Mouse (Mus musculus) heart, postnatal 0 days (tissue): ENCODE results near the gene Map4k5. TPM values are rescaled to one million over a fixed set of nuclear protein-coding genes. Genes with fewer than 3 reads are reported as not detected.

ENCODE experiments used
- ATAC-seq: fragments of 200-750 bp; cut with Nextera tagmentation; 2 replicates; pipeline ENCODE4 v1.8.0; 2017; ENCODE audit warnings: low read depth, moderate number of reproducible peaks, moderate library complexity; ENCODE audit not compliant: insufficient read depth
- DNase-seq: peaks from one replicate; pipeline ENCODE4 v3.0.0-alpha.2; 2016; ENCODE audit warnings: low spot score
- H3K27ac ChIP-seq: fragments of 300-500 bp; sonication (generic); 2 replicates; pipeline ENCODE4 v1.5.1; 2014; ENCODE audit warnings: low read depth, mild to moderate bottlenecking
- H3K27me3 ChIP-seq: fragments of 300-500 bp; sonication (generic); 2 replicates; pipeline ENCODE4 v1.6.1; 2014; ENCODE audit warnings: low read length, mixed read lengths; ENCODE audit not compliant: control insufficient read depth, insufficient read depth
- H3K36me3 ChIP-seq: fragments of 300-500 bp; sonication (generic); replicated peaks from 2 replicates; pipeline ENCODE4 v1.6.1; 2014; ENCODE audit warnings: low read length, mixed read lengths; ENCODE audit not compliant: control insufficient read depth, insufficient read depth
- H3K4me1 ChIP-seq: fragments of 300-500 bp; sonication (generic); 2 replicates; pipeline ENCODE4 v1.6.1; 2014; ENCODE audit warnings: antibody characterized with exemption; ENCODE audit not compliant: control insufficient read depth, insufficient read depth
- H3K4me2 ChIP-seq: fragments of 300-500 bp; sonication (generic); 2 replicates; pipeline ENCODE4 v1.6.1; 2014; ENCODE audit warnings: low read depth, mild to moderate bottlenecking, low read length, moderate library complexity
- H3K4me3 ChIP-seq: fragments of 300-500 bp; sonication (generic); 2 replicates; pipeline ENCODE4 v1.5.1; 2014; ENCODE audit warnings: low read depth, low read length
- H3K9ac ChIP-seq: fragments of 300-500 bp; sonication (generic); replicated peaks from 2 replicates; pipeline ENCODE4 v1.6.1; 2014; ENCODE audit warnings: low read depth, low read length, mixed read lengths
- H3K9me3 ChIP-seq: fragments of 300-500 bp; sonication (generic); replicated peaks from 2 replicates; pipeline ENCODE4 v1.6.1; 2016; ENCODE audit warnings: low read length; ENCODE audit not compliant: control insufficient read depth
- CTCF ChIP-seq: IDR thresholded peaks from 2 replicates; pipeline ENCODE4 v1.5.1; 2016; ENCODE audit warnings: antibody characterized with exemption, control low read depth, low read depth
- EP300 ChIP-seq: IDR thresholded peaks from 2 replicates; pipeline ENCODE4 v1.6.1; 2016; ENCODE audit warnings: antibody characterized with exemption, low read depth
- WGBS: fragments of 180-500 bp; shearing (Covaris S2); extraction: QIAGEN DNeasy Blood & Tissue Kit; methylation state at CpG from one replicate; pipeline ENCODE4 v1.1.7; 2014; 5-methylcytosine and 5-hydroxymethylcytosine counted together
- polyA plus RNA-seq: library from polyadenylated mRNA; unstranded; fragments of >200 nt; fragmentation: Nextera tagmentation; extraction: Ambion mirVana; gene quantifications from 2 replicates; pipeline ENCODE4 v1.2.1, GENCODE M21; 2015
- total RNA-seq: library from RNA; depleted of rRNA; stranded (reverse); fragments of >200 nt; gene quantifications from 2 replicates; pipeline ENCODE4 v1.2.3, GENCODE M21; 2014; ENCODE audit warnings: low replicate concordance

The Map4k5 gene
- total and polyA plus RNA-seq, 2 experiments from 2014 or later = 20.2 to 55.8 TPM

DNA sequence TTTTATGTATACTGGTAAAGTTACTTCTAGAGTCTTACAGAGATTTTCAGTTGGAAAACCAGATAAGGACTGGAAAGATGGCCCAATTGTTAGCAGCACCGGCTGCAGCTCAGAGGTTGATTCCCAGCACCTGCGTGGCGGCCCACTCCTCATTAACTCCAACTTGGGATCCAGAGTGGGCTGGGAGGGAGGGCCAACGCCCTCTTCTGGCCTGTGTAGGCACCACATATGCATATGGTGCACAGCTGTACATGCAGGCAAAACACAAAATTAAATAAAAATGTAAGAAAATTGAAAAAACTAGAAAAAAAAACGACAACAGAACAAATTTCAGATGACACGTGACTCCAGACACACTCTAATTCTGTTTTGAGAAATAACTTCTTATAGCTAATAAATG, 927 bp upstream of the Map4k5 start:
- Histone ChIP-seq H3K4me1 (peaks cover 38% of the 10 kb centered on the region), H3K27me3 (no peaks in the 10 kb centered on the region), H3K36me3 (no peaks in the 10 kb centered on the region), H3K4me3 (no peak overlapping the region), H3K9ac (no peak overlapping the region), H3K4me2 (peak overlapping the region; percentile 62; the same call in 1 of the 2 replicates), H3K27ac (peak overlapping the region; percentile 96), H3K9me3 (no peaks in the 10 kb centered on the region)
- WGBS = 61% methylated on average over 6 of the region's 6 CpGs
- no peak for DNase-seq
- TF ChIP-seq EP300 = no peak
- TF ChIP-seq CTCF = no peak
- ATAC-seq = no peak

DNA sequence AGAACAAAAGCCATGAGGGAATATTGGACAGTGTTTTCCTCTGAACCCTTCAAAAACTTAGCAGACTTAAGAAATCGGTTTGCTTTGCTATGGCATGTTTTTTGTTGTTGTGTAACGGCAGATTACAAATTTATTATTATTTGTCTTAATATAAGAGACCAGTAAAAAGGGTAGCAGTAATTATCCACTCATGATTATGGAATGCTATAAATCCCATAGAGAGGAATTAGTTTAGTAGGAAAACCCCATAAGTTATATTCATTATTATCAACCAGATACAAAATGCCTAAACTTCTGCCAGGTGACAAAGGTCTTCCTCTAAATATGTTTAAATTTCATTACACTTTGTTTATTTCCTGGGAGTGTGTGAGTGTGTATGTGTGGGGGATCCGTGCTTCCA, 1.3 kb downstream of the Map4k5 start:
- Histone ChIP-seq H3K27me3 (no peaks in the 10 kb centered on the region), H3K4me1 (peaks cover 36% of the 10 kb centered on the region), H3K36me3 (no peaks in the 10 kb centered on the region), H3K27ac (peak overlapping the region; percentile 96), H3K9me3 (no peaks in the 10 kb centered on the region), H3K4me2 (peak overlapping the region; percentile 62), H3K9ac (peak overlapping the region; percentile 91), H3K4me3 (peak overlapping the region; percentile 89)
- 24% methylated on average over 3 of the region's 3 CpGs for WGBS
- DNase-seq (no peak), ATAC-seq (no peak)
- TF ChIP-seq EP300 (no peak), CTCF (no peak)

DNA sequence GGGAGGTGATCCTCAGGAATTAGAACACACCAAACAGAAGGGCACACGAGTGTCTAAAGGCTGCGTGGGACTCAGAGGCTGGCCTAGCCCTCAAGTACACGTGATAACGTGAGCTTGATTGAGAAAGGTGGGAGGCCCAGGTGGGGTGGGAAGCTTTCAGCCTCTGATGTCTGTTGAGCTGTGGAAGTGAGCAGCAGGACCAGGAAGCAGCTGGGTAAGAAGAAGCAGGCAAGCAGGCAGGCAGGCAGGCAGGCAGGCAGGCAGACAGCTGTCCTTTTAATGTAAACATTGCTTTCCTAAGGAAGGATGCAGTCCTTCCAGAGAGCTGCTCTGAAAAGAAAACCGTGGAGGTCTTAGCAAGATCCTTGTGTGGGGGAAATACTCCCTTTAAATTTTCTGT, 2.5 kb downstream of the Map4k5 start:
- H3K4me1 ChIP-seq = peaks cover 36% of the 10 kb centered on the region

DNA sequence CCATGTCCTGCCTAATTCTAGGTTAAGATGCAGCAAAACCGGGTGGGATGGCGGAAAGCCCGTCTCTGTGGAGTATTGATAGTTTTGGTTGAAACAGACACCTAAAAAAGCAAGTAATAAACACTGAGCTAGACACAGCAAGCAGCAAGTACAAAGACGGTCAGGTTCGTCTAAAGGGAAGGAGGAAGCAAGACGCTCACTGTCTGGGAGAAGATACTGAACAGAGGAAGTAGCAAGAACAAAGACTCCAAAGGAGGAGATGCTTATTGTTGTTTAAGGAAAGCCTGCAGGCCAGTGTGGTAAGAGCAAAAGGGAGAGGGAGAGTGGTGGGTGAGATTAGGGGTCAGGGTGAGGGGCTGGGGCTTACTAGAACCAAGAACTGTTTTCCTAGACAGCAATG, 2.9 kb downstream of the Map4k5 start:
- H3K36me3 ChIP-seq = no peaks in the 10 kb centered on the region
- H3K27me3 ChIP-seq = no peaks in the 10 kb centered on the region
- DNase-seq (no peak), ATAC-seq (no peak)
- H3K27ac ChIP-seq = peak overlapping the region; percentile 57
- peak overlapping the region; percentile 42; the same call in 1 of the 2 replicates for H3K9ac ChIP-seq
- 38% methylated on average over 6 of the region's 6 CpGs for WGBS
- peak overlapping the region; percentile 89 for H3K4me3 ChIP-seq
- no peaks in the 10 kb centered on the region for H3K9me3 ChIP-seq
- no peak for TF ChIP-seq EP300
- no peak for TF ChIP-seq CTCF
- H3K4me1 ChIP-seq = peaks cover 36% of the 10 kb centered on the region
- H3K4me2 ChIP-seq = peak overlapping the region; percentile 62

More for the DNA sequence above, 2.5 kb downstream of the Map4k5 start:
- WGBS = 11% methylated on average over 5 of the region's 5 CpGs
- peak overlapping the region; percentile 62 for H3K4me2 ChIP-seq
- DNase-seq (no peak), ATAC-seq (no peak)
- no peaks in the 10 kb centered on the region for H3K27me3 ChIP-seq
- no peaks in the 10 kb centered on the region for H3K36me3 ChIP-seq
- H3K9me3 ChIP-seq = no peaks in the 10 kb centered on the region
- peak overlapping the region; percentile 89 for H3K4me3 ChIP-seq
- TF ChIP-seq CTCF (no peak), EP300 (no peak)
- peak overlapping the region; percentile 42 for H3K9ac ChIP-seq
- peak overlapping the region; percentile 57 for H3K27ac ChIP-seq

DNA sequence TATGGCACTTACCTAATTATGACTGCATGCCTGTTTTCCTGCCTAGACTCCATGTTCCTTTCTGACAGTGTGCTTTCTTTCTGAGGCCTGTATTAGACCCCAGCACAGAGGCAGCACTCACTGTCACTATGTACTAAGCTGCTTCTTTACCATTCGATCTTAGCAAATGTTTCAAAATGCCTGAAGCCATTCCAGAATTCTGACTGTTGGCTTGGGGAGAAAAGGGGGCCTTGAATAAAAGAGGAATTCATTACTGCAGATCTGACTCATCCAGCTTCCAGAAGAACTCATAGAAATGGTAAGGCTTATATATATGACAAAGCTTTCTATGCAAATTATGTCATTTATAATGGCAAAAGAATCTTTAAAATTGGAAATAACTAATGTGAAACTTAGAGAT, 4.7 kb downstream of the Map4k5 start:
- no peak overlapping the region for H3K9ac ChIP-seq
- 59% methylated on average over 1 of the region's 1 CpGs for WGBS
- H3K4me2 ChIP-seq = no peak overlapping the region
- no peaks in the 10 kb centered on the region for H3K27me3 ChIP-seq
- ATAC-seq (no peak), DNase-seq (no peak)
- H3K4me1 ChIP-seq = peaks cover 35% of the 10 kb centered on the region
- no peak overlapping the region for H3K27ac ChIP-seq
- H3K9me3 ChIP-seq = no peaks in the 10 kb centered on the region
- no peak overlapping the region for H3K4me3 ChIP-seq
- no peak for TF ChIP-seq EP300
- no peak for TF ChIP-seq CTCF
- no peaks in the 10 kb centered on the region for H3K36me3 ChIP-seq

DNA sequence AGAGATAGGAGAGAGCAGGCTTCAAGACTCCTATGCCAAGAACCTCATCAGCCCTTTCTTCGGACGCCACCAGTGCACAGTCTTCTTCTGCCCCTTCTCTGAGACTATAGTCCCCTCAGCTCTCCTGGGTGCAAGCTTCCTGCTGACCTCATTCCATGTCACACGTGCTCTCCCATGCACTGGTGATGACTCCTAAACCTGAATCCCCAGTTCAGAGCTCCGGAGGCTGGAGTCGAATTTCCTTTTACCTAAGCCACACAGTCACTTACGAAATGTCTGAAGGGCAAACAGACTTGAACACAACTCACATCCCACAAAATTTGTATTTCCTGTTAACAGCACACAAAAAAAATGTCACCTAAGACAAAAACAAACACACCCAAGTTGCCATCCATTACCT, 5.2 kb downstream of the Map4k5 start:
- ATAC-seq (no peak), DNase-seq (no peak)
- TF ChIP-seq EP300 = no peak
- no peak for TF ChIP-seq CTCF
- Histone ChIP-seq H3K4me2 (no peak overlapping the region), H3K9ac (no peak overlapping the region), H3K27ac (no peak overlapping the region), H3K36me3 (no peaks in the 10 kb centered on the region), H3K4me1 (peaks cover 32% of the 10 kb centered on the region), H3K27me3 (no peaks in the 10 kb centered on the region), H3K9me3 (no peaks in the 10 kb centered on the region), H3K4me3 (no peak overlapping the region)
- WGBS = 68% methylated on average over 6 of the region's 6 CpGs
